Mouse (Mus musculus) erythroblast, embryonic 14.5 days (primary cell): ENCODE data around the gene Rab11a.

Source experiments
- GATA1 ChIP-seq: IDR thresholded peaks from 2 replicates; pipeline ENCODE4 v1.6.1; 2012; ENCODE audit warnings: low read length, inconsistent platforms, mixed read lengths
- TAL1 ChIP-seq: IDR thresholded peaks from 3 replicates; pipeline ENCODE4 v1.6.1; 2012; ENCODE audit warnings: low read length, inconsistent platforms, mixed read lengths

DNA sequence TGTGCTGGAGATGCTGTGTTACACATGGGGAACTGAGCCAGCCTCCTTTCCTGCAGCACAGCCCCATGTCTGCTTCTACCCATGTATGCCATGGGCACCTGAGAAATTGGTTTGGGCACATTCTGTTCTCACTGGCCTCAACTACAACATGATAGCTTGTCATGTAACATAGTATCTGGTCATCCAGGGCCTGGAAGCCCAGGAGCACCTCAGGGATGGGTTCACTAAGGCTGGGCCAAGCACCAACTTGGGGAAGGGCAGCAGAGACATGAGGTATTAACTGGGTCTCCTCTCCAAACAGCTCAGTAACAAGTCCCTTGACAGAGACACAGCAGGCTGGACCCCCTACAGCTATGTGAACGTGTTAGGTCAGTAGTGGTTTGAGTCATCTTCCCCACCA, 40.6 kb downstream of the Rab11a start:
- TF ChIP-seq GATA1, result no peak
- no peak for TF ChIP-seq TAL1
